Mouse (Mus musculus): ENCODE data around the gene Arsa. TPM values are rescaled to one million over a fixed set of nuclear protein-coding genes. Genes with fewer than 3 reads are reported as not detected.

Arsa gene
- polyA plus RNA-seq, 1 experiment from 2014 or later, result 13.0 TPM

DNA sequence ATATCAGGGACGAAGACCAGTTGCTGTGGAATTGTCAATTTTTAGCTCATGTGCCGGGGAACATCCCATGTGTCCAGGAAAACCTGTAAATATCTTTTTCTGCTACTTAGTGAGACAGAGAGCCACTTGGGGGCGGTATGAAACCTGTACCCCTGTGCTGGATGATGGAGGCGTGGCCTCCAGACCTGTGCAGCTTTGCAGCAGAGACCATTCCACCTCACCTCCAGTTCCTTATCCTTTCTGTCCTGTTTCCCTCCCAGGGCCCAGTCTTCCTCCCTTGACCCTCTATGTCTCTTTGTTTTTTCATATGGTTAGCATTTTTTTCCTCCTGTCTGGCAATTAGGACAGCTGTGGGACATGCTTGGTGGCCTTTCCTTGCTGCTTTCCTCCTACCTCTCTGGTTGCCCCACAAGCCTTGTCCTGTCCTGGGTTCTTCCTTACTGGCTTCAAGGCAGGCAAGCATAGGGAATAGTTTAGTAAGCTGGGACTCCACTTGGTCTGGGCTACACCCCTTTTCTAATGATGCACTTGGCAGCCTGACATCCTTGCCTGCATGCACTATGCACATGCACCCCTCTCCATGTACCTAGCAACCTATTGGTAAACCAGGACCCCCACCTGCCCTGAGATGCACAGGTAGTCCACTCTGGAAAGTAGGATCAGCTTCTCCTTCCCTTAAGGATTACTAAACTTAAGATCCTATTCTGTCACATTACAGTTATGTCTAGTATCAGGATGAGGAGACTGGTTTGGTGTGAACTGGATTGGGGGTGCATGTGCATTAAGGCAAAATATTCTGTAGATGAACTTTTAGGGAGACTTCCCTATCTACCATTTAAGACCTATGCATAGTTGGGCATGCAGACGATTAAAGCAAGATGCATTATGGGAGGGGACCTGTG lies 13.6 kb downstream of the Arsa start:
- Histone ChIP-seq H3K4me3 (replicated peaks; ENCODE audit: low read depth, low read length) (no peak overlapping the region), H3K9ac (ENCODE audit: low read depth, low read length) (no peak overlapping the region), H3K9me3 (replicated peaks; ENCODE audit: low read length) (no peaks in the 10 kb centered on the region), H3K4me2 (ENCODE audit: low read length) (no peak overlapping the region), H3K36me3 (ENCODE audit: insufficient read depth, low read length) (no peaks in the 10 kb centered on the region), H3K27me3 (ENCODE audit: insufficient read depth, low read length) (no peaks in the 10 kb centered on the region), H3K27ac (no peak overlapping the region), H3K4me1 (replicated peaks; ENCODE audit: insufficient read depth, low read length) (no peaks in the 10 kb centered on the region)
- DNase-seq (ENCODE audit: low spot score) (peak; percentile 33), ATAC-seq (replicated peaks; ENCODE audit: low FRiP score, low read depth) (no peak)
- peak; percentile 51 for TF ChIP-seq CTCF (IDR thresholded peaks at IDR 0.05; ENCODE audit: low read depth)
- 51% methylated on average over 5 of the region's 5 CpGs for WGBS

DNA sequence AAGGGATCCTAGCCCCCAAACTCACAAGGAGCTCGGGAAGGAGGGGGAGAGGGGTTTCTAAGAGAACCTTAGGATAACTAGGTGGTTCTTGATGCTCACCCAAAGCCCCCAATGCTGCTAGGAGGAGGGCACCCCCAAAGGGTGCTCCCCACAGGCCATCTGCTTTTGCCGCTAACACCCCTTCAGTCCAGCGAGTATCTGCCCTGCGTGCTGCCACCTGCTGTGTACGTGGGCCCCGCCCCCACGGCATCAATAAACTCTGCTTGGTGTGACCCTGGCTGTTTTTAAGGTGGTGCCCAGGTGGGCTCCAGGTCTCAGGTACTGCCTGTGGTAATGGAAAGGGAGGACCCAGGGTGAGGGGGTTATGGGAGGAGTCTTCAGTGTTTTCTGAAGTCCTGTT lies 15.0 kb downstream of the Arsa start:
- Histone ChIP-seq H3K36me3 (ENCODE audit: insufficient read depth, low read length) (no peaks in the 10 kb centered on the region), H3K4me2 (ENCODE audit: low read length) (no peak overlapping the region), H3K9ac (ENCODE audit: low read depth, low read length) (no peak overlapping the region), H3K4me1 (replicated peaks; ENCODE audit: insufficient read depth, low read length) (no peaks in the 10 kb centered on the region), H3K9me3 (replicated peaks; ENCODE audit: low read length) (no peaks in the 10 kb centered on the region), H3K4me3 (replicated peaks; ENCODE audit: low read depth, low read length) (no peak overlapping the region), H3K27me3 (ENCODE audit: insufficient read depth, low read length) (no peaks in the 10 kb centered on the region), H3K27ac (no peak overlapping the region)
- WGBS, result 83% methylated on average over 7 of the region's 7 CpGs
- ATAC-seq (replicated peaks; ENCODE audit: low FRiP score, low read depth) (no peak), DNase-seq (ENCODE audit: low spot score) (no peak)
- no peak for TF ChIP-seq CTCF (IDR thresholded peaks at IDR 0.05; ENCODE audit: low read depth)

DNA sequence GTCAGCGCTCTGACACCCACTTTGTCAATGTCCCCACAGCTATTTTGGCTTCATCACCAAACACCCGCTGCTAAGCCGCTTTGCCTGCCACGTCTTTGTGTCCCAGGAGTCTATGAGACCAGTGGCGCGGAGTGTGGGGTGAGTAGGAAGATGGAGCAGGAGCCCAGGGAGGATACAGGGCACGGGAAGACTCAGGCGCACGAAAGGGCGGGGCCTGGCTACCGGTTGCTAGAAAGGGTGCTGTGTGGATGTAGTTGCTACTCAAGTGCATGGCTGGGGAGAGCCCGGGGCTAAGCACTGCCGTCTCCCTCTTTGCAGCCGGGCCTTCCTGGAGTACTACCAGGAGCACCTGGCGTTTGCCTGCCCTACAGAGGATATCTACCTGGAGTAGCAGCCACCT lies 15.9 kb downstream of the Arsa start:
- no peaks in the 10 kb centered on the region for H3K36me3 ChIP-seq (ENCODE audit: insufficient read depth, low read length)
- WGBS, result 80% methylated on average over 15 of the region's 15 CpGs
- no peak overlapping the region for H3K4me2 ChIP-seq (ENCODE audit: low read length)
- H3K27ac ChIP-seq, result no peak overlapping the region
- H3K4me1 ChIP-seq (replicated peaks; ENCODE audit: insufficient read depth, low read length), result no peaks in the 10 kb centered on the region
- no peaks in the 10 kb centered on the region for H3K9me3 ChIP-seq (replicated peaks; ENCODE audit: low read length)
- no peak overlapping the region for H3K9ac ChIP-seq (ENCODE audit: low read depth, low read length)
- H3K4me3 ChIP-seq (replicated peaks; ENCODE audit: low read depth, low read length), result no peak overlapping the region
- no peaks in the 10 kb centered on the region for H3K27me3 ChIP-seq (ENCODE audit: insufficient read depth, low read length)
- ATAC-seq (replicated peaks; ENCODE audit: low FRiP score, low read depth), result no peak
- no peak for DNase-seq (ENCODE audit: low spot score)
- no peak for TF ChIP-seq CTCF (IDR thresholded peaks at IDR 0.05; ENCODE audit: low read depth)

DNA sequence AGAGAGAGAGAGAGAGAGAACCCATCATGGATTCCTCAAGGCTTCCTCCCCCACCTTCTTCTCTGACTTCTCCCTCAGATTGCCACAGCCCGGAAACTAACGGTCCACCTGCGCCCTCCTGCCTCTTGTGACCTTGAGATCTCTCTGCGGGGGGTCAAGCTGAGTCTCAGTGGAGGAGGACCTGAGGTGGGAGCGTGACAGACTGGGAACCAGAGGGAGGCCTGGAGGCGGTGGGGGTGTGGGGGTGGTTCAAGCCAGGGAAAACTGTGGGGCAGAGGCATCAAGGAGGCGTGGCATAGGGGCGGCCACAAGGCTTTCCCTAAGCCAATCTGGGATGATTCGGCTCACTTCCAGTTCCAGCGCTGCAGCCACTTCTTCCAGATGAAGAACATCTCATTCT lies 16.9 kb downstream of the Arsa start:
- no peak overlapping the region for H3K9ac ChIP-seq (ENCODE audit: low read depth, low read length)
- H3K4me2 ChIP-seq (ENCODE audit: low read length), result no peak overlapping the region
- ATAC-seq (replicated peaks; ENCODE audit: low FRiP score, low read depth) (no peak), DNase-seq (ENCODE audit: low spot score) (no peak)
- no peaks in the 10 kb centered on the region for H3K4me1 ChIP-seq (replicated peaks; ENCODE audit: insufficient read depth, low read length)
- no peak overlapping the region for H3K27ac ChIP-seq
- no peak overlapping the region for H3K4me3 ChIP-seq (replicated peaks; ENCODE audit: low read depth, low read length)
- H3K36me3 ChIP-seq (ENCODE audit: insufficient read depth, low read length), result no peaks in the 10 kb centered on the region
- no peaks in the 10 kb centered on the region for H3K27me3 ChIP-seq (ENCODE audit: insufficient read depth, low read length)
- no peak for TF ChIP-seq CTCF (IDR thresholded peaks at IDR 0.05; ENCODE audit: low read depth)
- WGBS, result 57% methylated on average over 10 of the region's 10 CpGs
- no peaks in the 10 kb centered on the region for H3K9me3 ChIP-seq (replicated peaks; ENCODE audit: low read length)

DNA sequence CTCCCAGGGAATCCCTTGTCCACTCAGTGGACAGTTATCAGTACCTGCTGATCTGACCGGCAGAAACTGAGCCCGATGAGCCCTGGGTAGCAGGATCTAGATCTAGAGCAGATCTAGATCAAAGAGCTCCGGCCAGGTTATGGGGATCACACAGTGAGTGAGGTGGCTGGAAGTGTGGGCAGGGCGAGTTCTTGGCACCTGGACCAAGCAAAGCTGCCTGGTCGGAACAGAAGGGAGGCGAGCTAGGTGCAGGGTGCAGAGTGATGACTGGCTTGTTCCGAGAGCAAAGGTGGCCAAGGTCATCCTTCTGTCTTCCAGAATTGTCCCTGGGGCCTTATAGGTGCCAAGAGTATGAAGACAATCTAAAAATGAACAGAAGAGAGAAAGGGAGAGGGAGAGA lies 17.4 kb downstream of the Arsa start:
- Histone ChIP-seq H3K27me3 (ENCODE audit: insufficient read depth, low read length) (no peaks in the 10 kb centered on the region), H3K9me3 (replicated peaks; ENCODE audit: low read length) (no peaks in the 10 kb centered on the region), H3K4me1 (replicated peaks; ENCODE audit: insufficient read depth, low read length) (no peaks in the 10 kb centered on the region), H3K36me3 (ENCODE audit: insufficient read depth, low read length) (no peaks in the 10 kb centered on the region), H3K27ac (no peak overlapping the region), H3K4me2 (ENCODE audit: low read length) (no peak overlapping the region), H3K4me3 (replicated peaks; ENCODE audit: low read depth, low read length) (no peak overlapping the region), H3K9ac (ENCODE audit: low read depth, low read length) (no peak overlapping the region)
- no peak for TF ChIP-seq CTCF (IDR thresholded peaks at IDR 0.05; ENCODE audit: low read depth)
- DNase-seq (ENCODE audit: low spot score) (no peak), ATAC-seq (replicated peaks; ENCODE audit: low FRiP score, low read depth) (no peak)
- WGBS, result 77% methylated on average over 7 of the region's 7 CpGs

DNA sequence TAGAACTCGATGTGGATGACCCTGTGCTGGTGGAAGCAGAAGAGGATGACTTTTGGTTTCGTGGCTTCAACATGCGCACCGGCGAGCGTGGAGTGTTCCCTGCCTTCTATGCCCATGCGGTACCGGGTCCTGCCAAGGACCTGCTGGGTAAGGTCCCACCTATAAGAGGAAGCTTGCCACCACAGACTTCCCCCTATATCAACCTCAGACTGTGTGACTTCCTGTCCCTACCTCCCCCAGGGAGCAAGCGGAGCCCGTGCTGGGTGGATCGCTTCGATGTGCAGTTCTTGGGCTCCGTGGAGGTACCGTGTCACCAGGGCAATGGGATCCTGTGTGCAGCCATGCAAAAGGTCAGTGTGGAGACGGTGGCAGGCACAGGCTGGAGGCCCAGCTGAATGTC lies 18.3 kb downstream of the Arsa start:
- ATAC-seq (replicated peaks; ENCODE audit: low FRiP score, low read depth), result no peak
- Histone ChIP-seq H3K9ac (ENCODE audit: low read depth, low read length) (no peak overlapping the region), H3K4me2 (ENCODE audit: low read length) (no peak overlapping the region), H3K27me3 (ENCODE audit: insufficient read depth, low read length) (peaks cover 1% of the 10 kb centered on the region), H3K36me3 (ENCODE audit: insufficient read depth, low read length) (no peaks in the 10 kb centered on the region), H3K9me3 (replicated peaks; ENCODE audit: low read length) (no peaks in the 10 kb centered on the region), H3K4me3 (replicated peaks; ENCODE audit: low read depth, low read length) (no peak overlapping the region), H3K4me1 (replicated peaks; ENCODE audit: insufficient read depth, low read length) (0 out of 2 replicates have a peak, but pooled peaks cover 4% of the 10 kb centered on the region), H3K27ac (no peak overlapping the region)
- 86% methylated on average over 15 of the region's 15 CpGs for WGBS
- no peak for TF ChIP-seq CTCF (IDR thresholded peaks at IDR 0.05; ENCODE audit: low read depth)
- DNase-seq (ENCODE audit: low spot score), result no peak
